Mouse (Mus musculus) lung, postnatal 0 days (tissue): ENCODE measurements around the gene Ttn. TPM values are rescaled to one million over a fixed set of nuclear protein-coding genes. Genes with fewer than 3 reads are reported as not detected.

Experiments used
- ATAC-seq: fragments of 200-750 bp; cut with Nextera tagmentation; 2 replicates; pipeline ENCODE4 v1.8.0; 2017; ENCODE audit warnings: moderate library complexity
- DNase-seq: peaks from one replicate; pipeline ENCODE4 v3.0.0-alpha.2; 2016; ENCODE audit warnings: low spot score
- H3K27ac ChIP-seq: fragments of 300-500 bp; sonication (generic); 2 replicates; pipeline ENCODE4 v1.5.1; 2014; ENCODE audit warnings: antibody characterized with exemption, mild to moderate bottlenecking, low read length, mixed read lengths
- H3K27me3 ChIP-seq: fragments of 300-500 bp; sonication (generic); replicated peaks from 2 replicates; pipeline ENCODE4 v1.6.1; 2014; ENCODE audit warnings: low read length, mixed read lengths; ENCODE audit not compliant: insufficient read depth
- H3K36me3 ChIP-seq: fragments of 300-500 bp; sonication (generic); 2 replicates; pipeline ENCODE4 v1.6.1; 2014; ENCODE audit warnings: low read length, mixed read lengths; ENCODE audit not compliant: insufficient read depth
- H3K4me1 ChIP-seq: fragments of 300-500 bp; sonication (generic); 2 replicates; pipeline ENCODE4 v1.6.1; 2014; ENCODE audit warnings: antibody characterized with exemption, low read depth, low read length, mixed read lengths; ENCODE audit not compliant: insufficient read depth
- H3K4me2 ChIP-seq: fragments of 300-500 bp; sonication (generic); replicated peaks from 2 replicates; pipeline ENCODE4 v1.6.1; 2014; ENCODE audit warnings: low read depth, mild to moderate bottlenecking, low read length, moderate library complexity, mixed read lengths
- H3K4me3 ChIP-seq: fragments of 300-500 bp; sonication (generic); 2 replicates; pipeline ENCODE4 v1.5.1; 2014; ENCODE audit warnings: low read depth, low read length
- H3K9ac ChIP-seq: fragments of 300-500 bp; sonication (generic); replicated peaks from 2 replicates; pipeline ENCODE4 v1.6.1; 2014; ENCODE audit warnings: low read depth, mild to moderate bottlenecking
- H3K9me3 ChIP-seq: fragments of 300-500 bp; sonication (generic); 2 replicates; pipeline ENCODE4 v1.6.1; 2016; ENCODE audit warnings: low read length, mixed read lengths
- CTCF ChIP-seq: IDR thresholded peaks from 2 replicates; pipeline ENCODE4 v1.5.1; 2016; ENCODE audit warnings: antibody characterized with exemption, mild to moderate bottlenecking
- EP300 ChIP-seq: IDR thresholded peaks from 2 replicates; pipeline ENCODE4 v1.6.1; 2016; ENCODE audit warnings: antibody characterized with exemption, mild to moderate bottlenecking, control low read depth
- WGBS: fragments of 180-500 bp; shearing (Covaris S2); extraction: QIAGEN DNeasy Blood & Tissue Kit; methylation state at CpG from one replicate; pipeline ENCODE4 v1.1.7; 2014; 5-methylcytosine and 5-hydroxymethylcytosine counted together
- polyA plus RNA-seq: library from polyadenylated mRNA; unstranded; fragments of >200 nt; fragmentation: Nextera tagmentation; extraction: Ambion mirVana; gene quantifications from 2 replicates; pipeline ENCODE4 v1.2.1, GENCODE M21; 2015

Gene Ttn
- polyA plus RNA-seq, 1 experiment from 2014 or later: 5.5 TPM

GRCm38 (mm10) chr2:76998351-76998750 lies 16.0 kb upstream of the Ttn start:
- no peak overlapping the region for H3K4me2 ChIP-seq
- no peak overlapping the region for H3K27ac ChIP-seq
- DNase-seq (no peak), ATAC-seq (no peak)
- TF ChIP-seq EP300 (no peak), CTCF (no peak)
- H3K4me1 ChIP-seq: no peaks in the 10 kb centered on the region
- H3K4me3 ChIP-seq: no peak overlapping the region
- no peaks in the 10 kb centered on the region for H3K27me3 ChIP-seq
- H3K9ac ChIP-seq: no peak overlapping the region
- H3K36me3 ChIP-seq: no peaks in the 10 kb centered on the region
- WGBS: 59% methylated on average over 5 of the region's 5 CpGs
- H3K9me3 ChIP-seq: no peaks in the 10 kb centered on the region

- WGBS: 84% methylated on average over 5 of the region's 5 CpGs
- no peak overlapping the region for H3K9ac ChIP-seq
- H3K27ac ChIP-seq: no peak overlapping the region
- no peak for ATAC-seq
- H3K9me3 ChIP-seq: no peaks in the 10 kb centered on the region
- H3K36me3 ChIP-seq: no peaks in the 10 kb centered on the region
- no peak overlapping the region for H3K4me2 ChIP-seq
- no peak for TF ChIP-seq EP300
- no peak for TF ChIP-seq CTCF
- no peaks in the 10 kb centered on the region for H3K4me1 ChIP-seq
- no peak overlapping the region for H3K4me3 ChIP-seq
- DNase-seq: no peak
- H3K27me3 ChIP-seq: no peaks in the 10 kb centered on the region
Observed at GRCm38 (mm10) chr2:76992493-76993201, 10.3 kb upstream of the Ttn start.

GRCm38 (mm10) chr2:76987317-76987716 lies 5.0 kb upstream of the Ttn start:
- Histone ChIP-seq H3K4me2 (no peak overlapping the region), H3K9me3 (no peaks in the 10 kb centered on the region), H3K27ac (0 out of 2 replicates have a peak overlapping the region, but pooled peaks have one; percentile 21), H3K27me3 (no peaks in the 10 kb centered on the region), H3K36me3 (no peaks in the 10 kb centered on the region), H3K9ac (no peak overlapping the region), H3K4me3 (no peak overlapping the region), H3K4me1 (no peaks in the 10 kb centered on the region)
- TF ChIP-seq CTCF (no peak), EP300 (0 out of 2 replicates have a peak, but pooled peaks have one; percentile 6)
- 61% methylated on average over 4 of the region's 4 CpGs for WGBS
- DNase-seq: peak; percentile 60
- ATAC-seq: peak; percentile 76

GRCm38 (mm10) chr2:76984384-76984783 lies 2.0 kb upstream of the Ttn start:
- 61% methylated on average over 5 of the region's 5 CpGs for WGBS
- no peak overlapping the region for H3K9ac ChIP-seq
- H3K27ac ChIP-seq: no peak overlapping the region
- H3K4me3 ChIP-seq: no peak overlapping the region
- no peak for DNase-seq
- no peaks in the 10 kb centered on the region for H3K27me3 ChIP-seq
- ATAC-seq: no peak
- H3K4me1 ChIP-seq: no peaks in the 10 kb centered on the region
- no peaks in the 10 kb centered on the region for H3K9me3 ChIP-seq
- no peak for TF ChIP-seq CTCF
- no peaks in the 10 kb centered on the region for H3K36me3 ChIP-seq
- no peak overlapping the region for H3K4me2 ChIP-seq

GRCm38 (mm10) chr2:76983601-76984000 lies 1.3 kb upstream of the Ttn start:
- WGBS: 25% methylated on average over 5 of the region's 5 CpGs

GRCm38 (mm10) chr2:76981717-76982116 lies 630 bp downstream of the Ttn start:
- no peak overlapping the region for H3K4me2 ChIP-seq
- no peaks in the 10 kb centered on the region for H3K4me1 ChIP-seq
- H3K36me3 ChIP-seq: no peaks in the 10 kb centered on the region
- no peak for ATAC-seq
- DNase-seq: no peak
- H3K9ac ChIP-seq: no peak overlapping the region
- H3K4me3 ChIP-seq: no peak overlapping the region
- no peak for TF ChIP-seq EP300
- no peak for TF ChIP-seq CTCF
- no peak overlapping the region for H3K27ac ChIP-seq
- H3K27me3 ChIP-seq: no peaks in the 10 kb centered on the region
- 56% methylated on average over 5 of the region's 5 CpGs for WGBS
- no peaks in the 10 kb centered on the region for H3K9me3 ChIP-seq

More at GRCm38 (mm10) chr2:76983601-76984000, 1.3 kb upstream of the Ttn start:
- DNase-seq: no peak
- Histone ChIP-seq H3K4me3 (no peak overlapping the region), H3K36me3 (no peaks in the 10 kb centered on the region), H3K27me3 (no peaks in the 10 kb centered on the region), H3K4me1 (no peaks in the 10 kb centered on the region), H3K27ac (no peak overlapping the region), H3K9me3 (no peaks in the 10 kb centered on the region), H3K4me2 (no peak overlapping the region), H3K9ac (no peak overlapping the region)
- TF ChIP-seq EP300 (no peak), CTCF (no peak)
- ATAC-seq: no peak
